Mouse (Mus musculus) erythroid progenitor cell, adult 5-6 weeks (primary cell): Measurements from ENCODE around the gene Fam167b. TPM values are rescaled to one million over a fixed set of nuclear protein-coding genes. Genes with fewer than 3 reads are reported as not detected.

Experiments used
- ATAC-seq: replicated peaks from 2 replicates; pipeline ENCODE4 v1.8.0; 2016; ENCODE audit warnings: moderate number of reproducible peaks, mild to moderate bottlenecking, moderate TSS enrichment, inconsistent platforms; ENCODE audit not compliant: poor library complexity, low FRiP score, severe bottlenecking
- total RNA-seq, 2 experiments: library from RNA; stranded (forward) in 1 of 2; stranded (reverse) in 1 of 2; fragments of 150-400 nt in 1 of 2; fragments of 186-747, 209-891 nt in 1 of 2; gene quantifications; 2 replicates each; pipeline versions ENCODE4 v1.2.3 to v1.2.4; 2015 to 2017; ENCODE audit warnings: low replicate concordance in 2 of 2

Gene Fam167b
- total RNA-seq, 2 experiments from 2014 or later, result not detected

DNA sequence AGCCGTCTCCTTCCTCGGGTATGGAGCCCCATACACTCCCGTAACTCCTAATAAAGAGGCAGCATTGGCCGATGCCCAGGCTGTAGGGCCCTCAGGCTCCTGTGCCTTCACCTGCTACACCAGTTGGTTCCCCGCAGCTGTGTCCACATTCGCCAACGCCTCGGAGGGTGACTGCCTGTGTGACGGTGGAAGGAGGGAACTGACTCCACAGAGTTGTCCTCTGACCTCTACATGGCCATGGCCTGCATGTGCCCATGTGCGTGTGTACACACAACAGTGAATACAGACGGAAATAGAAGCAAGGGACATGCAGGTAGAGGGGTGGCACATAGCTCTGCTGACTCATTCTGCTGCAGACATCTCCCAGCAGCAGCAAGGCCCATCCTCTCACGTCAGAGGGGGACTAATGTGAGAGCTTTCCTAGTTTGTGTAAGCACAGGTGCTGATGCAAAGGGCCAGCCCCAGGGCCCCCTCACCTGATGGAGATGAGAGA, 30.8 kb upstream of the Fam167b start:
- no peak for ATAC-seq

DNA sequence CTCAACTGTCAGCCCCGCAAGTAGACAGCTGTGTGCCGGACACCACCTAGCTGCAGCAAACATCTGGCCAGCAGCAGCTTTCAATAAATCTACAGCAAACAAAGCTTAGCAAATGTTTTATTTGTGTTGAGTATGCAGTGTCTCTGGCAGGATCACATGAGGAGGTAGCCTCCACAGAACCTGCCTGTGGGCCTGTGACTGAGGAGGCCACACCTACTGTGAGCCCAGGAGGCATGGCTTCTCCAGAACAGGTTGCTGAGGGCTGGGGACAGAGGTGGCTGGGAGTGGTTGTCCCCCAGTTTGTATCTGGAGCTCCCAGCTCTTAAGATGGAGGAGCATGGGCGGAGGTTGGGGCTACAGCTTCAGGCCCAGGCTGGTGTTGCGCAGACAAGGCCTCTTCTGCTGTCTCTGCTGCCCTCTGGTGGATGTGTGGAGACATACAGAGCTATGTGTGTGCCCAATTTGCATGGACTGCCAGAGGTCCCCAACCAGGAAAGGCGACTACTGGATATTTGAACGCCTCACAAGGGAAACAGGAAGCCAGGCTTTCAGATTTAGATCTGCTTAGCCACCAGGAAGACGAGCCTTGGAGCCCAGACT, 30.2 kb upstream of the Fam167b start:
- peak; percentile 86 for ATAC-seq

DNA sequence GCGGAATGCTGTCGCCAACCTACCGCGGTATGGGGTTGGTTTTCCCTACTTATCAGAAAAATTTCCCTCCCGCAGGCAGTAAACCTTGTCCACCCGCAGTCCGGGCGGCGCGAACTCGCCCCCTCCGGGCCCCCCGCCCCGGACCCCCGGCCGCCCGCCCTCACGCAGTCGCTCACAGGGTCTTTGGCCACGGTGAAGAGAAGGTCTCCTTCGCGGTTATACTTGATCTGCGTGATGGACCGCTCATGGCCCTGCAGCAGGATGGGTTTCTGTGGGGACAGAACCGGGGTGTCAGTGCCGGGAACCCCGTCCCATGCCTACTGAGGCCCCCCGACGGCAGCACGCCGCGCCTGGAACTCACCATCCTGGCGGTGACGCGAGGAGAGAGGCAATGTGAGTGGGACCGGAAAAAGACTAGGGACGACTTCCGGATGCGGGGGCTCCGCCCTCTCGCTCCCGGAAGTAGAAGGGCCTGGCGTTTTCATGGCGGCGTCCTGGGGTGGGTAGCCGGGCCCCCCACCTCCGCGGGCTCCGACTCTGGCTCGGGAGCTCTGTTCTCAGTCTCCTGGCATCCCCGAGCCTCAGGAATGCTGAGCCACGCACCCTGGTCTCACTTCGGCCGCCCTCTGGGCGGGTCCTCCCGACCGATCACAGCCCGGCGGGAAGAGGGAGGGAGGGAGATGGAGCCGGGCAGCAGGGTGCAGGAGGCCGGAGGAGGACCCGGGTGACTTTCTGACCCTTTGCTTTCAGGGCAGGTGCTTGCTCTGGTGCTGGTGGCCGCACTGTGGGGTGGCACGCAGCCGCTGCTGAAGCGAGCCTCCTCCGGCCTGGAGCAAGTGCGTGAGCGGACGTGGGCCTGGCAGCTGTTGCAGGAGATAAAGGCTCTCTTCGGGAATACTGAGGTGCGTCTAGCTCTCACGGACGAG, 22.1 kb upstream of the Fam167b start, which contains the start of the genes Eif3i and Tmem234:
Eif3i (minus strand) TSS at position 416 of the 926 bp plus-strand sequence.
Tmem234 (plus strand) TSS at position 436 of the 926 bp plus-strand sequence.
- peak; percentile 96 for ATAC-seq

DNA sequence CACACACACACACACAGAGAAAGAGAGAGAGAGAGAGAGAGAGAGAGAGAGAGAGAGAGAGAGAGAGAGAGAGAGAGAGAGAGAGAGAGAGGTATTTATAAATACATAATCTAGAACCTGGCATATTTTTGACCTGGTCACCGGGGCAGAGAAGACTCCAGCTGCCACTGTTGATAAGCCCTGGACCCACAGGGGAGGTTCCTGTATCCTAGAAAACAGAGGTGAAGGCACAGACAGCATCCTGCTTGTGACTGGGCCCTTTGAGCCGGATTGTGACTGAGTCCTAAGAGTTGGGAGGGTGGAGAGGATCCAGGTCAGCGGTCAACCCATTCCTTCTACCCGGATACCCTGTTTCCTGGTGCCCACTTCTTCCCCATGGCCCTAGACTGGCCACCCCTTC, 10.5 kb upstream of the Fam167b start:
- peak; percentile 91 for ATAC-seq

DNA sequence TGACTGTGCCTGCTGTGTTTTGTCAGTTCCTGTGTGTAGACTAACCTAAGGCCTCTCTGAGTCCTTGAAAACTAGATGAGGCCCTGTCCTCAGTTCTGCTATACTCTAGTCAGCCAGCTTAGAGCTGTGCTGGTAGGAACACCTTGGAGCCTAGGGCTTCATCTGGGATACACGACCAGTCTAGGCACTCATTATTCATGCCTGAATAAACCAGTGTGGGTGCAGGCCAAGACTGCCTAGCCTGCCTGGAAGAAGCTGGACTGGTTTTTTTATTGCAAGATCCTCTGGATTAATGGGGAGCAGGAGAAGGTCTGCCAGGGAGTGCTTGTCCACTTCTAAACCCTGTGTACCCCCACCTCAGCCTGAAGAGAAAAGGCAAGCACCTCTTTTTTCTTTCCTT, 8.6 kb upstream of the Fam167b start:
- ATAC-seq, result no peak

DNA sequence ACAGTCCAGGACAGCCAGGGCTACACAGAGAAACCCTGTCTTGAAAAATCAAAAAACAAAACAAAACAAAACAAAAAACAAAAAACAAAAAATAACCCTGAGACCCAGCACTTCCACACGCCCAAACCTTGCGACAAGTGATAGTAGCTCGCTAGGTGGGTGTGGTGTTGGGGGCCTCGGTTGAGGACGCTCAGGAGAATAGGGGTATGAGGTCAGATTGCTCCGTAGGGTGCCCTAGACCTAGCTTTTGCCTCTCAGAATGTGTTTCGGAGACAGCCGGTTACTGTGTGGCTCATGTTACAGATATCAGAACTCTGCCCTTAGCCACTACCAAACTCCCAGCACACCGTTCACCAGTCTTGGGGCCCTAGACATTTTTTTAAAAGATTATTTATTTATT, 7.4 kb upstream of the Fam167b start:
- ATAC-seq, result no peak

DNA sequence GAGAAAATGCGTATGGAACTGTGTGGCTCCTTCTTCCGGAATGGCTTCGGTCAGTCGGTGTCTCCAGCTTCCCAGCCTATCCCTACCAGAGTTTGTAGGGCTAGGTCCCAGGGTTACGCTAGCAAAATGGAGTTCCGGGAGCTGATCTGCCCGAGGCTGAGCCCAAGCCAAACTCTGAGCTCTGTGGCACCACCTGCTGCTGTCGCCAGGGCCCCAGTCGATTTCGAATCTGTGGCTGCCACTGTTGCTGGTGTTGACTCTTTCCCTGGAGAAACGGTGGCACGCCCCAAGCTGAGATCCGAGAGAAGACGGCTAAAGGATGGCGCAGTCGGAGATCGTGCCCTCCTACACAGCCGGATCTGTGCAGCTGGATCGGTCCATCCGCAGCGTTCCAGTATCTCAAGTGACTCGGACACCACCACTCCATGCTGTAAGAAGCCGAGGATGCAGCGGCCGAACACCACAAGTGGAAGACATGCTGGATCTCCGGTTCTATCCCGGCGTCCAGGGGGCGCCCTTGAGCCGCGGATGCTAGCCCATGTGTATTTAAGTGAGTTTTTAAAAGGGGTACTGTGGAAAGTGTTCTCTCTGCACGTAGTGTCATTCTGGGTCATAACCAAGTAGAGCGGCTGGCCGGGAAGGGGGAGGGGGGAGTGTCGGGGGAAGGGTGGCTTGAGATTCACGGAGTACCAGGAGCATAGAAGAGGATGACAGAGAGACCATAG, 6.7 kb upstream of the Fam167b start:
- peak; percentile 75 for ATAC-seq

DNA sequence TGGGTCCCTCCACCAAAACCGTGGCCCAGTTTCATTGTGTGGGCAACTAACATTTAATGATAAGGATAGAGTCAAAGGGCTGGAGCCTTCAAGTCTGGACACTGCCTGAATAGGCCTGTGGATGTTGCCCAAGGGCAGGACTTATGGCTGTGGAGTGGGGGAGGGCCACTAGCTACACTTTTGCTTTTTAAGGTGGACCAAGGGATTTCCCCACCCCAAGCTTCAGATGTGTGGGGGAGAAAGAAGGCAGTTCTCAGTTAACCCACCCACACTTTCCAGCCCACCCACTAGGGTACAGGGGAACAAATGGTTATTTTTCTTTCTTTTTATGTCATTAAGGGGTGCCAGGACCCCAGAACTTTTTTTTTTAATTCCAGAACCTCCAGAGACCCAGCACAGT, 6.0 kb upstream of the Fam167b start:
- ATAC-seq, result no peak

DNA sequence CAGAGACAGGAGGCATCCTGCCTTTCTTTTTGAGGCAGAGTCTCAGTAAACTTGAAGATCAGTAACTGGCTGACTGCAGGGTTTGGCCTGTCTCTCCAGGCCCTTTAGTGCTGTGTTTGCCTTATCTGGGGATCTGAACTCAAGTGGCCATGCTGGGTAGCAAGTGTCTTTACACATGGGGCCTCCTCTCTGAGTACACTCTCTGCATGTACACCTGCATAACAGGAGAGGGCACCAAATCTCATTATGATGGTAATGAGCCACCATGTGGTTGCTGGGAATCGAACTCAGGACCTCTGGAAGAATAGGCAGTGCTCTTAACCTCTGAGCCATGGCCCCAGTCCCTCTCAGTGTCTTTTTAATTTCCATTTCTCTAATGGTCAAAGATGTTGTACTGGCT, 3.9 kb upstream of the Fam167b start:
- ATAC-seq, result no peak

DNA sequence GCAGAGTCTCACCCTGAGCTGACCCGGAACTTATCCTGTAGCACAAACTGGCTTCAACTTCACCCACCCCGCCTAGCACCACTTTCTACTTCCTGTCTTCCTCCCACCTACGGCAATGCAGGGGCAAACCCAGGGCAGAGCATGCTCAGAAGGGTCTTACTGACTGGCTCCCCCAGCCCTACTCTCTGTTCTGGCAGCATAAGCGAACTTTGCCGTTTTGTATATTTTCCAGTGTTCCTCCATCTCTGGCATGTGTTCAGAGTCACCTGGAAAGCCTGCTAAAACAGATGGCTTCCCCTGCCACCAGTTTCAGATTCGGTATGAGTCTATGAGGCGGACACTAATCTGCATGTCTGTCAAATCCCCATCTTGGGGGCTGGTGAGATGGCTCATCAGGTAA, 2.0 kb upstream of the Fam167b start:
- ATAC-seq, result no peak

DNA sequence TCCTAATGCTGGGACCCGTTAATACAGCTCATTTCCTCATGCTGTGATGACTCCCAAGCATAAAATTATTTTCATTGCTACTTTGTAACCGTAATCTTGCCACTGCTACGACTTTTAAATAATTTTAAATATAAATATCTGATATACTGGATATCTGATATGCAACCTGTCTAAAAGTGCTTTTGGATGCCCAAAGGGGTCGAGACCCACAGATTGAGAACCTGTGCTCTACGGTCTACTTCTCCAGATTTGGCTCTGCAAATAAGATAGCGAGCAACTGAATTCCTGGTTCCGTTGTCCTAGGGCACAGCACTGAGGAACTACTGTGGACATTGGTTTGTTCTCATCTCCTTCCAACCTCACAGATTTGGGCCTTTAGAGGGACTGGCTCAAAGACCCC, 661 bp downstream of the Fam167b start:
- ATAC-seq, result no peak

DNA sequence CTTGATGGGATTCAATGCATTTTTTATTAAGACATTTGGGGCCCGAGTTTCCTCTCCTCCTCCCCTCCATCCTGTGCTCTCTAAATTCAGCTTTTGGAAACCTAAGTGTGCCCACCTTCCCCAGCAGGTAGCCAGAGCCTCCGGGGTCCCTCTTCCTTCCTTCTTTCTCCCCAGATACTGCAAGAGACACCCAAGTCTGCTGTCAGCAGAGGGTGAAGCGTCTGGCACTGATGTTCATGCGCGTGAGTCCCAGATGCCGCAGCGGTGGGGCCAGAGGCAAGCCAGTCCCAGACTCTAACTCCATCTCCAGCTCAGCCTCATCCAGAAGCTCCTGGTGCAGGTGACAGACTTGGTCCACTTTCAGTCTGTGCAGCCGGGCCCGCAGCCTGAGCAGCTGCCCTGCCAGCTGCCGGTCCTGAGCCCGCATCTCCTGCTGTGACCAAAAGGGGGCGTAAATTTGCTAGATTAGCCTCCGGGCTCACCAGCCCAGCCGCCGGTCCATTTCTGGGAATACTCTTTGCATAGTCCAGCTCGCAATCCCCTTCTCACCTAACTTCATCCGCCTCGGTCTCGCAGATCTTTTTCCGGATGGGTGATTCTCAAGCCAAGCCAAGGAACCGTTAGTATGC, 1.4 kb downstream of the Fam167b start:
- ATAC-seq, result peak; percentile 67; the same call in 1 of the 2 replicates

DNA sequence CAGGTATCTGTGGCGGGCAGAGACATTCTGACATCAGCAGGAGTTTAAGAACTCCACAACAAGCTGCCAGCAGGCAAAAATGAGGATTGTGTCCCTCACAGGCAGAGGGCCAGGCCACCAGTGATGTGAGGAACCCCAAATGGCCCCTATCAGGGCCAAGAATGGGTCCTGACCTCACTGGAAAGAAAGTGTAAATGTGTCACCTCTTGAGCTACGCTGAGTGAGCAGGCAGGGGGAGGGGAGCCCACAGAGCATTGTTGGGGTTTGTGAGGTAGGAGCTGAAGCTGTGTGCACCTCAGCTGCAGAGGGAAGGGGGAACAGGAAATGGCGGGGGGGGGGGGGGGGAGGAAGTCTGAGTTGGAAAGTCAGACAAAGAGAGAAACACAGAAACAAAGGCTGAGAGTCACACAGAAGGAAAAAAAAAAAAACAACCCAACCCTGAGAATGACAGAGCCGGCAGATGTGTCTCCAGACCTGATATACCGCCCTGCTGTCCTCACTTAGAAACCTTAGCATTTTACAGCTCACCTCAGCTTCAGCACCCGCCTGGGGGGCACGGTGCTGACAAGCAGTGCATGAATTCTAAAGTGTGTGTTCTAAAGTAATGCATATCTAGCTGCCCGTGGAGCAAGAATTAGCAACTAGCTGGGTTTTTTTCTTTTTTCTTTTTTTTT, 3.0 kb downstream of the Fam167b start:
- ATAC-seq, result no peak

DNA sequence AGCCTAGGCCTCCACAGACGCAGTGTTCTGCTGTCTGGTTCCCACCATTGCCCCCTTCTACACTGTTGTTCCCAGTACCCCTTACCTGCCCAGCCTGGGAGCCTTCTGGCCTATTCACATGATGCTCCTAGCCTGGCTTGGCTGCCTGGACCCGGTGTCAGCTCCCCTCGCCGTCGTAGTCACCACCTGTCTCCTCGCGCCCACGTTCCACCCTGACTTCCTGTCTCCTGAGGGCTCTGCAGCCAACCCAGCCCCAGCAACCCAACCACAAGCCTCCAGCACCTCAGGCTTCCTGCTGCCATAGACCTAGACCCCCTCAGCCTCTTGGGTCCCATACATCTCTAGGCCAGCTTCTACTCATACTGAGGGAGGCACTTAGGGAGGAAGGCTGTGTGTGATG, 4.9 kb downstream of the Fam167b start, which contains the start of gene Lck:
Lck (minus strand) TSS at position 212 of the 400 bp plus-strand sequence.
- ATAC-seq, result no peak

DNA sequence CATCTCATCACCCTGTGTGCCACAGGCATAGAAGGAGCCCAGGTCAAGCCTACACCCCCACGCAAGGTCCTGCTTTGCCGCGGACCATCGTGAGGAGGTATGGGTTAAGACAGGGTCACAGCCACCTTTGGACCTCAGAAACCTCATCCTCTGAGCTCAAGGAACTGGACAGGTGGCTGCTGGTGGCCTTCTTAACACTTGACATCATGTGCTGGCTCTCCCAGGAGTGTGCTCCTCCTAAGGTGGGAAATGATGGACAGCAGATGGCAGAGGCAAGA, 5.3 kb downstream of the Fam167b start:
- ATAC-seq, result no peak

DNA sequence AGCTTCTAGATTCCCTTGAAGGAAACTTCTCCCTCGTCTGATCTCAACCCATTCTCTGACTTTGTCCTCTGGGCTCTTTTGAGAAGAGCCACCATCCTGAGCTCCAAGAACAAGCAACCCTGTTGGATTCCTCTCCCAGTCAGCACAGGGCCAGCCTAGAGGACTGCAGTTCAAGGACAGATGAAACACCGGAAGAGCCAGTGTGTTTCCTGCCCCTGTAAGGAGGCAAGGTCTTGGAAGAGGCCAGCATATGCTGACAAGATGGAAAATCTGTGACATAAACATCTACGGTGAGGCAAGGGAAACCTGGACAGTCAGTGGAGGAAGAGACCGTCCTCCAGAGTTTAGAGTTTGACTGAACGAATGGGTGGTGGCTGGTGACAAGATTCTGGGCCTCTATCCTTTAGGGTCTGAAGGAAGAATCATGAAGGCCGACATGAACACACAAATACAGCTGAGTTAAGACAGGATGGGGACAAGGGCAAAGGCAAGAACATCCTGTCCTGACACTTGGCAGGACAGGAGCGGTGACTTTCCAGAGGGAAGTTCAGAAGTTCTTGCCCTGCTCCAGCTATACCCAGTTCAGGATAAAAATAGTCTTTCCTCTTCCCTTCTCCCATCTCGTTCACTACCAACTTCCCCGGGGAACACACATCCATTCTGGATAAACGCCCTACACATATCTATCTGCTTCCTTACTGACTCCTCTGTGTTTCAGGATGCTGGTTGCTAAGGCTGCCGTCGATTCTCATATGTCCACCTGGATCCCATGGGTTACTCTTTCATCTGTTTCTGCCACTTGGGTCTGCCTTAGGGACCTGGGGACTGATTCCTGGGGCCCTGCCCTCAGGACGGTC, 5.9 kb downstream of the Fam167b start:
- no peak for ATAC-seq

DNA sequence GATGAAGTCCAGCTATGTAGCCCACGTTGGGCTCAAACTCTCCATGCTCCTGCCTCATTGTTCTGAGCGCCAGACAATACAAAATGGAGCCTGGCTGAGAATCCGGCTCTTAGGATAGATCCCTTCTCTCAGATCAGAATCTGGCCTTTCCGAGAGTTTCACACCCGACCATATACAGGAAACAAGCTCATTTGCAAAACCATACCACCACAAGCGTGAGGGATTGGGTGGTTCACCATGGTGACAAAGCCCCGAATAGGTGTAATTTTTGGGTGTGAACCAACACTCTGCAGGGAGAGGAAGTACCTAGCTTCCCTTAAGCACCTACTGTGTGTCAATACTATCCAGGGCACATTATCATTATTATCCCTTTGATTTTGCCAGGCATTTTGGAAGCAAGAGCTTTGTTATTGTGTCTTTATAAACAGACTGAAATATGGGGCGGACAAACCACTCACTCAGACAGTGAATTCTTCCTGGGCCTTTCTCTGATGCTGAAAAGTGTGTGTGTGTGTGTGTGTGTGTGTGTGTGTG, 6.7 kb downstream of the Fam167b start:
- no peak for ATAC-seq

DNA sequence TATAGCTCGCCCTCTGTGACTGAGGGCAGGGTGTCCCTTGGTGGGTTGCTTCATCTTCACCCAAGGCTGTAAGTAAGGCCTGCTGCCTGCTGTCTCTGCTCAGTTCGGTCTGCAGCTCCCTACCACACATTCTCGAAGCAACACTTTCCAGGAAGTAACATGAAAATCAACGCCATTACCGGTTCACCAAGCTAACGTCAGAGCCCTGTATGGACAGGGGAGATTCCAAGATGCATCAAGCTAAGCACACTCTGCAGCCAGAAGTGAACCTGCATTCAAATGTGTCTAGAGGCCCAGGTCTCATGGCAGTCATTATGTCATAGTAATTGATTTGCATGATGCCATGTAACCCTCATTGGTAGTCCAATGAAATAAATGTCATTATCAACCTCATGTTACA, 8.3 kb downstream of the Fam167b start:
- no peak for ATAC-seq
